Mouse (Mus musculus) embryo, embryonic 10 days (tissue): Measurements from ENCODE around the gene Fam69b.

Source experiments
- DNase-seq: peaks from one replicate; pipeline ENCODE4 v3.0.0-alpha.2; 2015; ENCODE audit warnings: low spot score

The Fam69b gene

GRCm38 (mm10) chr2:26626081-26626480 lies 2.2 kb upstream of the Fam69b start:
- no peak for DNase-seq

- DNase-seq = peak; percentile 56
Measured at GRCm38 (mm10) chr2:26628792-26629437, 658 bp downstream of the Fam69b start.

- DNase-seq = no peak
Measured at GRCm38 (mm10) chr2:26632541-26633395, 4.5 kb downstream of the Fam69b start.

- peak; percentile 15 for DNase-seq
Measured at GRCm38 (mm10) chr2:26633953-26634530, 5.8 kb downstream of the Fam69b start.

- DNase-seq = peak; percentile 43
Measured at GRCm38 (mm10) chr2:26634629-26635488, 6.6 kb downstream of the Fam69b start.

GRCm38 (mm10) chr2:26635489-26636324 lies 7.5 kb downstream of the Fam69b start:
- DNase-seq = peak; percentile 29

GRCm38 (mm10) chr2:26636325-26636635 lies 8.0 kb downstream of the Fam69b start:
- DNase-seq = no peak

GRCm38 (mm10) chr2:26637316-26637932 lies 9.2 kb downstream of the Fam69b start:
- no peak for DNase-seq

- no peak for DNase-seq
Measured at GRCm38 (mm10) chr2:26638039-26638438, 9.8 kb downstream of the Fam69b start.

GRCm38 (mm10) chr2:26638572-26638971 lies 10.3 kb downstream of the Fam69b start:
- no peak for DNase-seq

GRCm38 (mm10) chr2:26639083-26639482 lies 10.8 kb downstream of the Fam69b start:
- DNase-seq = peak; percentile 67

GRCm38 (mm10) chr2:26639838-26640830 lies 11.9 kb downstream of the Fam69b start:
- DNase-seq = peak; percentile 98

GRCm38 (mm10) chr2:26641006-26641647 lies 12.9 kb downstream of the Fam69b start:
- DNase-seq = no peak

- DNase-seq = peak; percentile 56
Measured at GRCm38 (mm10) chr2:26643942-26644341, 15.7 kb downstream of the Fam69b start.

- peak; percentile 94 for DNase-seq
Measured at GRCm38 (mm10) chr2:26646643-26647293, 18.5 kb downstream of the Fam69b start.

- DNase-seq = no peak
Measured at GRCm38 (mm10) chr2:26654687-26655086, 26.4 kb downstream of the Fam69b start.

- no peak for DNase-seq
Measured at GRCm38 (mm10) chr2:26657426-26657825, 29.2 kb downstream of the Fam69b start.

GRCm38 (mm10) chr2:26661143-26661752 lies 33.0 kb downstream of the Fam69b start:
- peak; percentile 50 for DNase-seq
